Mouse (Mus musculus) testis, adult 2 months (tissue): ENCODE measurements around the gene Ank.

Experiments
- CTCF ChIP-seq: fragments of 200-500 bp; IDR thresholded peaks from 2 replicates; pipeline ENCODE4 v1.5.1; 2012; ENCODE audit warnings: low read depth, mild to moderate bottlenecking, inconsistent platforms, low read length, moderate library complexity; ENCODE audit not compliant: control insufficient read depth, insufficient read depth, insufficient replicate concordance
- POLR2A ChIP-seq: fragments of 200-500 bp; IDR thresholded peaks from 2 replicates; pipeline ENCODE4 v1.6.1; 2012; ENCODE audit warnings: low read depth, mild to moderate bottlenecking, inconsistent platforms, low read length, moderate library complexity; ENCODE audit not compliant: control insufficient read depth

DNA sequence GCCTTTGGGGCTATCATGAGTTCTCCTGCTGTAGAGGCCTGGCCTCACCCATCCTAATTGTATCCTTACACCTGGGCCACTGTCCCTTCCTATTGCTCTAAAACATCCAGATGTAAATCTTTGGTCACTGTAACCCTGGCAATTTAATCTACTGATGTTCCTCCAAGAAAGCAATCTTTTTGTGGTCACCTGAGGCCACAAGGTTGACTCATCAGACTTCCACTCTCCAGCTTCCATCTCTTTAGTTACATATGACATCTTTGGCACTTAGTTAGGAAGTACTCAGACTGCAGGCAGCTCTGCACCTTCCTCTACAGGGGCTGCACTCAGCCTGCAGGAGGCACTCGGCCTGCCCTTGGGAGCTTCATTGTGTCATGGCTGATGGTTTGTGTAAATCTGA lies 110.4 kb downstream of the Ank start:
- TF ChIP-seq CTCF (no peak), POLR2A (no peak)
